Mouse (Mus musculus) heart, adult 2 months (tissue): ENCODE measurements at regions not wholly inside any gene's neighbourhood (a gene's known extent, or its start where the extent isn't known, plus 50 kb on each side); places are given as distances from the start of the nearest gene placed in this dataset.

Experiments
- DNase-seq, 2 experiments: peaks; one replicate each; pipeline ENCODE4 v3.0.0; 2021
- H3K27ac ChIP-seq: fragments of 200-600 bp; 2 replicates; pipeline ENCODE4 v1.8.1; 2022
- H3K27me3 ChIP-seq: fragments of 200-500 bp; 2 replicates; pipeline ENCODE4 v1.6.1; 2012; ENCODE audit warnings: mild to moderate bottlenecking, low read length, inconsistent platforms, mixed read lengths; ENCODE audit not compliant: control insufficient read depth, insufficient read depth
- H3K36me3 ChIP-seq: fragments of 200-500 bp; 2 replicates; pipeline ENCODE4 v1.6.1; 2012; ENCODE audit warnings: low read length, inconsistent platforms; ENCODE audit not compliant: control insufficient read depth, insufficient read depth
- H3K4me1 ChIP-seq: fragments of 200-500 bp; 2 replicates; pipeline ENCODE4 v1.6.1; 2011; ENCODE audit warnings: low read length; ENCODE audit not compliant: control insufficient read depth, insufficient read depth
- H3K4me3 ChIP-seq: fragments of 200-600 bp; 2 replicates; pipeline ENCODE4 v1.8.1; 2022
- H3K79me2 ChIP-seq: fragments of 200-500 bp; replicated peaks from 2 replicates; pipeline ENCODE4 v1.6.1; 2012; ENCODE audit warnings: mild to moderate bottlenecking, inconsistent platforms, low read length, moderate library complexity, mixed read lengths; ENCODE audit not compliant: control insufficient read depth, insufficient read depth
- H3K9ac ChIP-seq: fragments of 200-500 bp; 2 replicates; pipeline ENCODE4 v1.6.1; 2012; ENCODE audit warnings: low read depth, mild to moderate bottlenecking, control low read depth, inconsistent platforms, low read length, mixed read lengths
- CTCF ChIP-seq: fragments of 200-600 bp; IDR thresholded peaks from 2 replicates; pipeline ENCODE4 v1.8.1; 2022; ENCODE audit warnings: antibody characterized with exemption, mild to moderate bottlenecking, moderate library complexity
- EP300 ChIP-seq: fragments of 200-500 bp; IDR thresholded peaks from 2 replicates; pipeline ENCODE4 v1.6.1; 2011; ENCODE audit warnings: low read depth, low read length, control low read depth; ENCODE audit not compliant: insufficient read depth
- POLR2A ChIP-seq: fragments of 200-500 bp; IDR thresholded peaks from 2 replicates; pipeline ENCODE4 v1.6.1; 2011; ENCODE audit warnings: mild to moderate bottlenecking, low read depth, low read length, control low read depth; ENCODE audit not compliant: insufficient read depth
- WGBS: fragments of 180-500 bp; shearing (Covaris S2); methylation state at CpG from one replicate; pipeline ENCODE4 v1.1.7; 2018; 5-methylcytosine and 5-hydroxymethylcytosine counted together
- intact Hi-C: fragments of 180-260 bp; cut with DNase I; formaldehyde crosslinking; loops from one replicate; pipeline ENCODE4 v1.15.1; 2025

DNA sequence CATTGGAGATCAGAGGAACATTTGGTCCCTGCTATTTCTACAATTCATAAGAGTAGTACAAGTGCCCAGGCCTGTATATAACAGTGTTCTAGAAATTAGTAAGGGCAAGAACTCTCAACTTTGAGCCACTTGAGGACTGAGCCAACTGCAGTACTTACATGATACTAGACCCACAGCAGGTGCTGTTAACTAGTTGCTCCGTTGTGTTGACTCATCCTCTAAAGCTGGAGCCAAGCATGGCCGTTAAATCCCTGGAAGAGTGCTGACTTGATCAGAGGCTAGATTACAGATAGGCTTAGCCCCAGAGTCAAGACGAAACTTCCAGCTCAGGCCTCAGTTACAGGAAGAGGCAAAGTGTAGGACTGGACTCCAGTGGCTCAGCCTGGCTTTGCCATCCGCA, 107.0 kb upstream of the Ncam1 start:
- DNase-seq = no peak
- H3K9ac ChIP-seq = no peak overlapping the region
- peaks cover 5% of the 10 kb centered on the region for H3K4me1 ChIP-seq
- intact Hi-C loops = no loop called here
- TF ChIP-seq CTCF = no peak
- no peak for TF ChIP-seq POLR2A
- TF ChIP-seq EP300 = no peak
- no peaks in the 10 kb centered on the region for H3K79me2 ChIP-seq
- H3K36me3 ChIP-seq = no peaks in the 10 kb centered on the region
- WGBS = 51% methylated on average over 4 of the region's 4 CpGs
- H3K4me3 ChIP-seq = no peak overlapping the region
- no peaks in the 10 kb centered on the region for H3K27me3 ChIP-seq
- peak overlapping the region; percentile 45 for H3K27ac ChIP-seq

- TF ChIP-seq EP300 (no peak), POLR2A (no peak), CTCF (no peak)
- intact Hi-C loops = no loop called here
- no peak for DNase-seq
- Histone ChIP-seq H3K4me3 (no peak overlapping the region), H3K9ac (no peak overlapping the region), H3K27me3 (no peaks in the 10 kb centered on the region), H3K36me3 (no peaks in the 10 kb centered on the region), H3K79me2 (no peaks in the 10 kb centered on the region), H3K27ac (no peak overlapping the region), H3K4me1 (no peaks in the 10 kb centered on the region)
- WGBS = 56% methylated on average over 5 of the region's 5 CpGs
These were observed 100.2 kb upstream of the Ncam1 start for GRCm38 (mm10) chr9:49898947-49899346.

GRCm38 (mm10) chr9:49884516-49885343, 86.0 kb upstream of the Ncam1 start:
- DNase-seq = peak; percentile 56 to 74
- no peak overlapping the region for H3K4me3 ChIP-seq
- H3K4me1 ChIP-seq = no peaks in the 10 kb centered on the region
- H3K9ac ChIP-seq = no peak overlapping the region
- 50% methylated on average over 12 of the region's 12 CpGs for WGBS
- intact Hi-C loops = no loop called here
- no peak overlapping the region for H3K27ac ChIP-seq
- no peaks in the 10 kb centered on the region for H3K36me3 ChIP-seq
- no peaks in the 10 kb centered on the region for H3K27me3 ChIP-seq
- no peaks in the 10 kb centered on the region for H3K79me2 ChIP-seq
- TF ChIP-seq EP300 (no peak), POLR2A (no peak)

DNA sequence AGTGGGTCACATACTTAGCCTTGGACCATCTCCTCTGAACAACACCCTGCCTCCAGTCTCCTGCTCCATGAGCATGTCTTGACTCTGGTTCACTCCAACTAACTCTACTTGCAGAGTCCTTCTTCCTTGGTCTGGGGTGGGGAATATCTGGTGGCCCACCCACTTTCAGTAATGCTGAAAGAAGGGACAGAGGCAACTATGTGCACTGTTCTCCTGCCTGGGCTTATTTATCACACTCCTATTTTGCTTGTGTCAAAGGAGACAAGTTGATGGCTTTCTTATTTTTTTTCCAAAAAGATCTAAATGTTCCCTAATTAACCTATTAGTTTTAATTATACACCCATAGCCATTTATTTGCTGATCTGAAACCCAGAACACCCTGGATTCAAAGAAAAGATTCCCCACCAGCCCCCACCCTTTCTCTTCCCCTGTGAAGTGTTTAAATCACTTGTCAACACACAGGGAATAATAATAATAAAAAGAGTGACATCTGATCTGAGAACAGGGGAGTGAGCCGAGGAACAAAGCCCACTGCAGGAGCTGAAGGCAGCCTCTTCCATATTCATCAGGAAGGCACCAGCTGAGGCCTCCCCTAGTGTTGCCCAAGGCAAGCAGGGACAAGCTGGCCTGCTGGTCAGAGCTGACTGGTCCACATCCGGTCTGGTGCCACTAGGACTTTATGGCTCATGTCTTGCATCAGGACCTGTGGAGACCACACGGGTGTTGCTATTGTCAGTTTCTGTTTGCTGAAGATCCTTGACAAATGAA, 80.8 kb upstream of the Ncam1 start:
- WGBS = 58% methylated on average over 3 of the region's 3 CpGs
- intact Hi-C loops = no loop called here
- no peak overlapping the region for H3K4me3 ChIP-seq
- no peak overlapping the region for H3K9ac ChIP-seq
- H3K27me3 ChIP-seq = no peaks in the 10 kb centered on the region
- no peak for DNase-seq
- H3K27ac ChIP-seq = no peak overlapping the region
- H3K36me3 ChIP-seq = no peaks in the 10 kb centered on the region
- H3K79me2 ChIP-seq = no peaks in the 10 kb centered on the region
- TF ChIP-seq CTCF = no peak
- TF ChIP-seq EP300 = no peak
- no peak for TF ChIP-seq POLR2A
- H3K4me1 ChIP-seq = no peaks in the 10 kb centered on the region

GRCm38 (mm10) chr9:49874881-49875280, 76.2 kb upstream of the Ncam1 start:
- TF ChIP-seq EP300 = no peak
- no peak for TF ChIP-seq CTCF
- no peak for TF ChIP-seq POLR2A
- Histone ChIP-seq H3K9ac (no peak overlapping the region), H3K27ac (no peak overlapping the region), H3K4me3 (no peak overlapping the region), H3K27me3 (no peaks in the 10 kb centered on the region), H3K36me3 (no peaks in the 10 kb centered on the region), H3K79me2 (no peaks in the 10 kb centered on the region), H3K4me1 (no peaks in the 10 kb centered on the region)
- 42% methylated on average over 2 of the region's 2 CpGs for WGBS
- intact Hi-C loops = no loop called here
- no peak for DNase-seq

DNA sequence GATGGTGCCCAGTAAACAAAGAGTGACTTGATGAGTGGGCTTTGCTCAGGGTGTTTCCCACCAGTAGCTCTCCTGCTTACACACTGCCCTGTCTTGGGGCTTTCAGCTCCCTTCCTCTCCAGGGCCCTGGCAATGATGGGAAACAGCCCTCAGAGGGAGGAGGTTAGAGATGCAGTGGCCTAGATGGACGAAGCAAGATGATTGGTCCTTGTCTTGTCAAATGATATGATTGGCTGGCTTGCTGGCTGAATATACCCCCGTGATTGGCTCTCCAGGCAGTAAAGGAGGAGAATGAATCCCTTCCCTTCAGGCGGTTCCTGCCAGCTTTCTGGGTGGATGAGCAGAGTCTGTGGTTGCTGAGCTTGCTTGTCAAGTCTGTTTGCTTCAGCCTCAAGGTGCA, 74.8 kb upstream of the Ncam1 start:
- no peak overlapping the region for H3K9ac ChIP-seq
- intact Hi-C loops = no loop called here
- H3K4me3 ChIP-seq = no peak overlapping the region
- WGBS = 59% methylated on average over 3 of the region's 3 CpGs
- TF ChIP-seq CTCF (no peak), EP300 (no peak)
- H3K4me1 ChIP-seq = no peaks in the 10 kb centered on the region
- H3K27me3 ChIP-seq = no peaks in the 10 kb centered on the region
- H3K36me3 ChIP-seq = no peaks in the 10 kb centered on the region
- no peak overlapping the region for H3K27ac ChIP-seq
- no peaks in the 10 kb centered on the region for H3K79me2 ChIP-seq
- no peak for DNase-seq
